9 mouse cellular contexts compared by ENCODE assay signal in genomic region chr4:57280888-57281287, GRCm38 (mm10). TPM values are rescaled to one million over a fixed set of nuclear protein-coding genes. Genes with fewer than 3 reads are reported as not detected.
DNase-seq lines count a peak whose midpoint lies in the region; ATAC-seq and TF ChIP-seq lines count a peak whose summit lies in the region.
"Had no signal": no experiment of that assay in that cellular context is flagged by ENCODE, and none has a peak within 500 bp of the region (broad histone marks: within the 10 kb centered on the region; RNA-seq: fewer than 3 reads in every experiment).

No protein-coding gene starts in this region.

- intact Hi-C loops in gastrocnemius, postnatal 14 days (cut with DNase I; ENCODE audit: low total_unique reads), result no loop called here

- ATAC-seq in intestine, postnatal 0 days, result no peak
- ATAC-seq: hindbrain, embryonic 16.5 days had no signal

- no peaks in the 10 kb centered on the region for H3K27me3 ChIP-seq in intestine, postnatal 0 days (replicated peaks; ENCODE audit: control insufficient read depth, insufficient read depth, low read length)
- H3K27me3 ChIP-seq: embryonic facial prominence, embryonic 13.5 days had no signal

- no peak overlapping the region for H3K4me3 ChIP-seq in intestine, postnatal 0 days (ENCODE audit: low read depth, low read length)
- H3K4me3 ChIP-seq: embryonic facial prominence, embryonic 13.5 days had no signal

- no peak overlapping the region for H3K9ac ChIP-seq in intestine, postnatal 0 days (ENCODE audit: low read depth, low read length)
- H3K9ac ChIP-seq: embryonic facial prominence, embryonic 13.5 days had no signal

- no peaks in the 10 kb centered on the region for H3K36me3 ChIP-seq in intestine, postnatal 0 days (ENCODE audit: control insufficient read depth, insufficient read depth)
- H3K36me3 ChIP-seq: embryonic facial prominence, embryonic 13.5 days had no signal

- TF ChIP-seq CTCF in intestine, postnatal 0 days (IDR thresholded peaks at IDR 0.05; ENCODE audit: low read depth), result no peak

- H3K9me3 ChIP-seq in intestine, postnatal 0 days (ENCODE audit: control insufficient read depth), result no peaks in the 10 kb centered on the region
- H3K9me3 ChIP-seq: embryonic facial prominence, embryonic 13.5 days had no signal

- DNase-seq in ovary, postnatal 36 days (ENCODE audit: low spot score), result peak; percentile 53
- DNase-seq in ovary, postnatal 10 days (ENCODE audit: low spot score), result no peak
- DNase-seq in cerebellum, adult 11-12 months, result peak; percentile 62
- DNase-seq in gastrocnemius, postnatal 14 days, result peak; percentile 75
- DNase-seq in lung, postnatal 36 days, result peak; percentile 56
- DNase-seq in MN1 (ENCODE audit: low spot score), result no peak

- peaks cover 5% of the 10 kb centered on the region for H3K4me1 ChIP-seq in intestine, postnatal 0 days (replicated peaks; ENCODE audit: control insufficient read depth, insufficient read depth, low read length)

- 63% methylated on average over 5 of the region's 5 CpGs for WGBS in intestine, postnatal 0 days

- no peak overlapping the region for H3K27ac ChIP-seq in intestine, postnatal 0 days (ENCODE audit: low read depth, low read length)
- H3K27ac ChIP-seq: embryonic facial prominence, embryonic 13.5 days had no signal

- no peak overlapping the region for H3K4me2 ChIP-seq in intestine, postnatal 0 days (replicated peaks; ENCODE audit: low read depth)
- H3K4me2 ChIP-seq: embryonic facial prominence, embryonic 13.5 days had no signal

RNA-seq across cellular contexts. Expression of gene Ptpn3, which starts 20.7 kb away (rescaled TPM):
- total RNA-seq in gastrocnemius, postnatal 14 days (2021), result 10 to 100 TPM; 18.8 to 24.3 TPM
- polyA plus RNA-seq in intestine, postnatal 0 days (2015; fragmentation: Nextera tagmentation; extraction: Ambion mirVana), result 8.6 and 10.7 TPM in 2 replicates

Comparison
In these comparisons a context has a peak if more than half of its experiments do, and no peak if none do; other contexts are left out.
1. DNase-seq: peak in ovary, postnatal 36 days (single experiment), cerebellum, adult 11-12 months (single experiment), gastrocnemius, postnatal 14 days (single experiment) and lung, postnatal 36 days (single experiment); none in ovary, postnatal 10 days (single experiment) and MN1 (single experiment).